Mouse (Mus musculus) embryonic facial prominence, embryonic 14.5 days (tissue): ENCODE measurements around the gene Cdc73. TPM values are rescaled to one million over a fixed set of nuclear protein-coding genes. Genes with fewer than 3 reads are reported as not detected.
"Not testable (repeated sequence)": the region's sequence is repeated elsewhere in the genome, so short reads cannot be mapped to it uniquely, and the experiment has no call there.

Source experiments
- ATAC-seq: fragments of 200-750 bp; cut with Nextera tagmentation; 2 replicates; pipeline ENCODE4 v1.8.0; 2017; ENCODE audit warnings: low read depth, moderate number of reproducible peaks, moderate TSS enrichment
- DNase-seq: peaks from one replicate; pipeline ENCODE4 v3.0.0-alpha.2; 2015; ENCODE audit warnings: low spot score
- H3K27ac ChIP-seq: fragments of 300-500 bp; sonication (generic); replicated peaks from 2 replicates; pipeline ENCODE4 v1.5.1; 2014; ENCODE audit warnings: low read depth, mild to moderate bottlenecking, low read length, moderate library complexity
- H3K27me3 ChIP-seq: fragments of 300-500 bp; sonication (generic); replicated peaks from 2 replicates; pipeline ENCODE4 v1.6.1; 2014; ENCODE audit warnings: low read length; ENCODE audit not compliant: control insufficient read depth, insufficient read depth
- H3K36me3 ChIP-seq: fragments of 300-500 bp; sonication (generic); 2 replicates; pipeline ENCODE4 v1.6.1; 2014; ENCODE audit warnings: low read length, mixed read lengths; ENCODE audit not compliant: control insufficient read depth, insufficient read depth
- H3K4me1 ChIP-seq: fragments of 300-500 bp; sonication (generic); 2 replicates; pipeline ENCODE4 v1.6.1; 2014; ENCODE audit warnings: antibody characterized with exemption, low read length; ENCODE audit not compliant: control insufficient read depth, insufficient read depth
- H3K4me2 ChIP-seq: fragments of 300-500 bp; sonication (generic); 2 replicates; pipeline ENCODE4 v1.6.1; 2014; ENCODE audit warnings: low read depth, mild to moderate bottlenecking, low read length, moderate library complexity, mixed read lengths
- H3K4me3 ChIP-seq: fragments of 300-500 bp; sonication (generic); 2 replicates; pipeline ENCODE4 v1.5.1; 2014; ENCODE audit warnings: low read depth, mild to moderate bottlenecking, low read length
- H3K9ac ChIP-seq: fragments of 300-500 bp; sonication (generic); 2 replicates; pipeline ENCODE4 v1.6.1; 2014; ENCODE audit warnings: low read depth, mild to moderate bottlenecking, low read length, moderate library complexity, mixed read lengths
- H3K9me3 ChIP-seq: fragments of 300-500 bp; sonication (generic); 2 replicates; pipeline ENCODE4 v1.6.1; 2016; ENCODE audit warnings: low read length; ENCODE audit not compliant: control insufficient read depth
- WGBS: fragments of 180-500 bp; shearing (Covaris S2); extraction: QIAGEN DNeasy Blood & Tissue Kit; methylation state at CpG from one replicate; pipeline ENCODE4 v1.1.7; 2014; 5-methylcytosine and 5-hydroxymethylcytosine counted together
- polyA plus RNA-seq: library from polyadenylated mRNA; unstranded; fragments of >200 nt; fragmentation: Nextera tagmentation; extraction: Ambion mirVana; gene quantifications from 2 replicates; pipeline ENCODE4 v1.2.1, GENCODE M21; 2014

Cdc73 gene
- polyA plus RNA-seq, 1 experiment from 2014 or later, result 23.7 TPM

DNA sequence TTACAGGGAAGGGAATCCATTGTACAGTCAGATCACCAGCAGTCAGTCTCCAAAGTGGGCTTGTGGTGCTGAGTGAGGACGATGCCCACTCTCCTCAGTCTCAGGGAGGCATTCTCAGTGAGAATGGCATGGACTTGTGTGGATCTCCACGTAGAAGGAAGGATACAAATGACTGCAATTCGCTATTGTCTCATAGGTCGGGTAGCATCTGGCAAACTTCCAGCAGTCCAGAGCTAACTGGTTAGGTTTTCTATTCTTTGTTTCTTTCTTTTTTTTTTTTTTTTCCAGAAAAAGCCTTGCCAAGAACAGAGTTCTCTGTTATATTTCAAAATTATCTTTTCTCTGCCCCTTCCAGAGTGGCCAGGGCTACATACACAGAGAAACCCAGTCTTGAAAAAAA lies 4.3 kb upstream of the Cdc73 start:
- no peak overlapping the region for H3K4me2 ChIP-seq
- H3K9ac ChIP-seq, result no peak overlapping the region
- H3K27ac ChIP-seq, result no peak overlapping the region
- no peaks in the 10 kb centered on the region for H3K36me3 ChIP-seq
- ATAC-seq (no peak), DNase-seq (peak; percentile 21)
- H3K9me3 ChIP-seq, result no peaks in the 10 kb centered on the region
- H3K4me1 ChIP-seq, result no peaks in the 10 kb centered on the region
- WGBS, result 72% methylated on average over 4 of the region's 4 CpGs
- H3K27me3 ChIP-seq, result no peaks in the 10 kb centered on the region
- no peak overlapping the region for H3K4me3 ChIP-seq

DNA sequence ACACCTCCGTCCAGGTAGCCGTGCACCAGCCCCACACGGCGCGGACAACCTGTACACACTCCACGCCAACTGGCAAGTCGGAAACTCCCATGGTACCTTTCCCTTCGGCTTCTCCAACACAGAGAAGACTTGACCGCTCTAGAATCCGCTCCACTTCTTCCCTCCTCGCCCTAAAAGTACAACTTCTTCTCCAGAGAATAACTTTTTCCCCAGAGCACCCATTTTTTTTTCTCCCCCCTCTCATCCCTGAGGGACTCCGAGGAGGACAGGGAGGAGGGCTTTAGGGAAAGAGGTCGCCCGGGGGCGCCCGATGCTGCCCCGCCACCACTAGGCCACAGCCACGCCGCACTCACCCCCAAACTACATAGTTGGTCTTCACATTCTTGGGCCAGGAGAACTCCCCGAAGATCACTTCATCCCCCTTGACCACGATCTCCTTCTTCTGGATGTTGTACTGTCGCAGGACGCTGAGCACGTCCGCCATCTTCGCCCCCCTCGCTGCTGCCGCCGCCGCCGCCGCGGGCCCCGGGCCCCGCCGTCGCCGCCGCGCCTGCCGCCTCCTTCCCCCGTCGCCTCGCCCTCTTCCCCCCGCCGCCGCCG lies 452 bp downstream of the Cdc73 start:
- peak; percentile 33 for DNase-seq
- Histone ChIP-seq H3K27ac (peak overlapping the region; percentile 92), H3K9ac (peak overlapping the region; percentile 94), H3K4me3 (peak overlapping the region; percentile 88), H3K9me3 (no peaks in the 10 kb centered on the region), H3K4me1 (peaks cover 6% of the 10 kb centered on the region), H3K27me3 (no peaks in the 10 kb centered on the region), H3K4me2 (peak overlapping the region; percentile 57), H3K36me3 (peaks cover 12% of the 10 kb centered on the region)
- peak; percentile 68 for ATAC-seq
- under 1% methylated on average over 39 of the region's 48 CpGs for WGBS

DNA sequence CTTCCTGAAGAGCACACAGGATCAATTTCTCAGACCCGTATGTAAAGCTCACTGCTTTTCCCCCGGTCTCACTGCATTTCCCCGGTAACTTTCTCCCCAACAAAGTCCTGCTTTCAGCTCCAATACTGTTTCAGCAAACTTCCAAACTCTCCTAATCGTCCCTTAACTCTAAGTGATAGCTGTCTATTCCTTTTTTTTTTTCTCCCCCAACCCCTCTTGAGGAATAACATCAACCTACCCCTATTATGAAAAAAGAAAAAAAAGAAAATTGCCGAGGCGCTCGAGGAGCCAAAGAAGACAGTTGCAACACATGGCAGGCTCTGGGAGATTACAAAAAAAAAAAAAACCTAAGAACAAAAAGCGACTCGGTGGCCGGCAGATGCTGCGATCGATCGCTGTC lies 957 bp downstream of the Cdc73 start:
- ATAC-seq, result no peak
- Histone ChIP-seq H3K4me2 (peak overlapping the region; percentile 57), H3K36me3 (peaks cover 16% of the 10 kb centered on the region), H3K27ac (peak overlapping the region; percentile 92; the same call in 1 of the 2 replicates), H3K27me3 (no peaks in the 10 kb centered on the region), H3K4me3 (peak overlapping the region; percentile 88), H3K9me3 (no peaks in the 10 kb centered on the region), H3K4me1 (peaks cover 6% of the 10 kb centered on the region), H3K9ac (peak overlapping the region; percentile 94)
- no peak for DNase-seq
- WGBS, result 0% methylated on average over 13 of the region's 13 CpGs

DNA sequence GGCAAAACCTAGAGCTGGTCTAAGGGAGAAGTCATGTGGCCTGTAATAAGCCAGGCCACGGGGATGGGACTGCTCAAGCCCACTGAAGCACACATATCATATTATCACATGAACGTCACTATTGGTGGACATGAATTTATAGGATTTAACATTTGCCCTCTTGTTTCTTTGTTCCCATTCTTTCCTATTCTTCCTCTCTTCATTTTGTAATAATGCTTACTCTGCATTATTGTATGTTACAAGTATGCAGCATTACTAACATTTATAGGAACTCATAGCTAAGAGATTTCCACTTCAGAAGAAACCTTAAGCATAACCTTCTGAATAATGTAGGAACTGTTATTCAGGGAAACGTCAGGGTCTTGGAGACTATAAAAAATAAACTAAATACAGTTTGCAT lies 17.8 kb downstream of the Cdc73 start:
- no peak overlapping the region for H3K4me2 ChIP-seq
- ATAC-seq, result no peak
- H3K4me1 ChIP-seq, result no peaks in the 10 kb centered on the region
- peaks cover 64% of the 10 kb centered on the region for H3K36me3 ChIP-seq
- DNase-seq, result no peak
- H3K9ac ChIP-seq, result no peak overlapping the region
- WGBS, result 87% methylated on average over 3 of the region's 3 CpGs
- no peaks in the 10 kb centered on the region for H3K9me3 ChIP-seq
- H3K27ac ChIP-seq, result no peak overlapping the region
- no peaks in the 10 kb centered on the region for H3K27me3 ChIP-seq
- no peak overlapping the region for H3K4me3 ChIP-seq

DNA sequence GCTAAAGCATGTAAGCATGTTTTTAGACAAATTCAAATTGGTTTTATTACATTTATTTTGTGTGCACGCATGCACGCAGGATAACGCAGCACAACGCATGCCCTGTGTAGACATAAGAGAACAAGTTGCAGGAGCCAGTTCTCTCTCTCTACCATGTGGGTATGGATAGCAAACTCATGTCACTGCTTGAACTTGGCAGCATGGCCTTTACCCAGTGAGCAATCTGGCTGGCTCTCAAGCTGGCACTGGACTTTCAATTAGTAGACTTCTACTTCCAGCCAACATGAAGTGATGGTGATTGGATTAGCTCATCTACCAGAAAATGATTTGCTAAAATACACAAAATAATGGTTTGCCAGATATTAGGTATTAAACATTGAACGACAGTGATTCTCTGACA lies 21.6 kb downstream of the Cdc73 start:
- Histone ChIP-seq H3K4me2 (no peak overlapping the region), H3K27me3 (no peaks in the 10 kb centered on the region), H3K27ac (no peak overlapping the region), H3K36me3 (peaks cover 61% of the 10 kb centered on the region), H3K4me1 (no peaks in the 10 kb centered on the region), H3K4me3 (no peak overlapping the region), H3K9me3 (no peaks in the 10 kb centered on the region), H3K9ac (no peak overlapping the region)
- WGBS, result 98% methylated on average over 5 of the region's 5 CpGs
- no peak for DNase-seq
- no peak for ATAC-seq

DNA sequence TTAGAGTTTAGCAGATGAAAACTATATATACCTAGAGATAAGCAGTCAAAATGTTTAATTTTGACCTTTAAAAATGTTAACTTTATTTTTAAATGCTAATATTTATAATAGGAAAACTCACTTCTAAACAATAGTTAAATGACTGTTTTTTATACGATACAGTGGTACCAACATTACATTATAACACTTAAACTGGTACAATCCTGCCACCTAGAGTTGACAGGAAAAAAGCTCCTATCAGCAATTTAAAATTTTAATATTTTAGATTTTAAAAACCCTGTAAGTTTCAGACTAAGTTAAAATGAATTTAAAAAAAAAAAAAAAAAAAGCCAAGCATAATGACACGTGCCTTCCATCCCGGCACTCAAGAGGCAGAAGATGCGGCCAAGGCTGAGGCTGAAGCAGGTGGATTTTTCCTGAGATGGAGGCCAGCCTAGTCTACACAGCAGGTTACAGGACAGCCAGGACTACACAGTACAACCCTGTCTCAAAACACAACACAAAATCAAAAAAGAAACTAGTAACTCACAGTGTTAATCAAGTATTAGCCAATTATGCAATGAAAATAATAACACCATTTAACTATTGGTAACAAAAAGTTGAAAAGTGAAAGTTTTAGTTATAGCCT lies 26.8 kb downstream of the Cdc73 start:
- H3K4me1 ChIP-seq, result no peaks in the 10 kb centered on the region
- no peak overlapping the region for H3K4me2 ChIP-seq
- 84% methylated on average over 4 of the region's 4 CpGs for WGBS
- H3K27me3 ChIP-seq, result no peaks in the 10 kb centered on the region
- H3K27ac ChIP-seq, result no peak overlapping the region
- H3K9me3 ChIP-seq, result no peaks in the 10 kb centered on the region
- no peak overlapping the region for H3K4me3 ChIP-seq
- ATAC-seq (no peak), DNase-seq (peak; percentile 8)
- H3K9ac ChIP-seq, result no peak overlapping the region
- H3K36me3 ChIP-seq, result peaks cover 52% of the 10 kb centered on the region

DNA sequence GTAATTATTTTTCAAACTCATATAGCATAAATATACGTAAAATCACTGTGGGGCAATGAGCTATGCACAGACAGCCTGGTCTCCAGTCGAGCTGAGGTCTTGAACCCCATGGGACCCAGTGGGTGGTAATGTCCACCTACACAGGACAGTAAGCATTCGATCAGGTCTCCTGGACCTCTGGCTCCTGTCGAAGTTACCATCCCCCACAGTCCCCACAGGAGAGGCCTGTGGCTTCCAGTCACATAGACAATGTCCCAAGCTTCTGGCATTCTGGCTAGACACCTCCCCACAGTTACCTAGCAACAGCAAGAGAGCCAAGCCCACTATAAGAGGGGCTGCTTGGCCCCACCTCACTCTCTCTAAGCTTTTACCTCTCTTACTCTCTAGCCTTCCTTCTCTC lies 37.9 kb downstream of the Cdc73 start:
- not testable (repeated sequence) for H3K4me1 ChIP-seq, H3K9ac ChIP-seq, DNase-seq, ATAC-seq, H3K4me2 ChIP-seq, H3K27ac ChIP-seq, H3K9me3 ChIP-seq, H3K4me3 ChIP-seq, H3K27me3 ChIP-seq
- WGBS, result 92% methylated on average over 4 of the region's 4 CpGs
- peaks cover 43% of the 10 kb centered on the region for H3K36me3 ChIP-seq

DNA sequence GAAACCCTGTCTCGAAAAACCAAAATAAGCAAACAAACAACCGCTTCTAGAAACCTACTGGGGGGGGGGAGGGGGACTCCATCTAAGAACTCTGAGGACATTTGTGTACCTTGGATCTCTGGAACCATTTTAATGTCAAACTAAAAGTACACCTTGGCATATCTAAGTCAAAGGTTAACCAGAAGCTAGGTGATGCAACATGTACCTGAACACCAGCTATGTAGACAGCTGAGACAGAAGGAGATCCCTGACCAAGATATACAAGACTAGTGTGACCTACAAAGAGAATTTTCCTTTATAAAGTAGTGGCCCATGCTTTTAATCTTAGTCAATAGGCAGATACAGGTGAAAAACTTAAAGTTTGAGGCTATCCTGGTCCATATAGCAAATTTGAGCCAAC lies 39.5 kb downstream of the Cdc73 start:
- no peak overlapping the region for H3K27ac ChIP-seq
- H3K4me3 ChIP-seq, result no peak overlapping the region
- DNase-seq (no peak), ATAC-seq (no peak)
- WGBS, result 94% methylated on average over 2 of the region's 2 CpGs
- H3K4me1 ChIP-seq, result no peaks in the 10 kb centered on the region
- no peaks in the 10 kb centered on the region for H3K9me3 ChIP-seq
- H3K27me3 ChIP-seq, result no peaks in the 10 kb centered on the region
- no peak overlapping the region for H3K9ac ChIP-seq
- no peak overlapping the region for H3K4me2 ChIP-seq
- H3K36me3 ChIP-seq, result peaks cover 34% of the 10 kb centered on the region

DNA sequence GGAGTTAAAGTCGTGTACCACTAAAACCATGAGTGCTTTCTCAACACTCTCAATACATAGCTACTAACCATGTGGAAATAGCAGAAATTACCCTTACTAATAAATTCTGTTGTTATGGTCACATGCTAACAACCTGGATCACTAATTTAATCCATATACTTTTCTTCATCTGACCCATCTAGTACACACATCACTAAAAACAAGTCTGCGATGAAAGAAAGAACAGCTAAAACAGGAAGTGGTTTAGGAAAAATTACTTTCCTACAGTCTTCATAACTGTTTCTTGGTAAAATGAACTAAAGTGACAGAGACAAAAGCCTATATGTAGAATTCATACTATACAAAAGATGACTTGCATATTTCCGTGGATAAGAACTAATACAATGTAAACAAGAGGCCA lies 49.0 kb downstream of the Cdc73 start:
- ATAC-seq (no peak), DNase-seq (no peak)
- H3K4me1 ChIP-seq, result no peaks in the 10 kb centered on the region
- no peak overlapping the region for H3K9ac ChIP-seq
- no peak overlapping the region for H3K4me3 ChIP-seq
- WGBS, result 89% methylated on average over 3 of the region's 3 CpGs
- no peaks in the 10 kb centered on the region for H3K9me3 ChIP-seq
- H3K27ac ChIP-seq, result no peak overlapping the region
- H3K36me3 ChIP-seq, result peaks cover 15% of the 10 kb centered on the region
- no peaks in the 10 kb centered on the region for H3K27me3 ChIP-seq
- H3K4me2 ChIP-seq, result no peak overlapping the region
